In genomic region chr2:37925413-37926132, GRCm38 (mm10) we compare ENCODE assay signal across 8 mouse cellular contexts.
DNase-seq lines count a peak whose midpoint lies in the region; ATAC-seq and TF ChIP-seq lines count a peak whose summit lies in the region.
"Had no signal": no experiment of that assay in that cellular context is flagged by ENCODE, and none has a peak within 500 bp of the region (broad histone marks: within the 10 kb centered on the region; RNA-seq: fewer than 3 reads in every experiment).

No protein-coding gene starts in this region.

- in situ Hi-C loops in CH12.LX (cut with MboI; ENCODE audit: low pct_ligation_motif_present, low pct_unique_long_range_greater_than_20kb, low sequenced_read_pairs), result loop anchor here (10.0 kb wide), 1 partner anchor 449 kb away; no protein-coding TSS in a partner anchor

- intact Hi-C loops in left cerebral cortex, adult 2 months (cut with DNase I), result loop anchor here (2.0 to 5.0 kb wide), 2 partner anchors 451 to 667 kb away; no protein-coding TSS in a partner anchor

- dilution Hi-C loops in CH12.LX (cut with MboI; ENCODE audit: extremely low pct_ligation_motif_present, extremely low pct_unique_long_range_greater_than_20kb, low sequenced_read_pairs), result no loop called here

- H3K27me3 ChIP-seq in CH12.LX (replicated peaks), result no peaks in the 10 kb centered on the region
- no peaks in the 10 kb centered on the region for H3K27me3 ChIP-seq in embryonic facial prominence, embryonic 14.5 days (replicated peaks; ENCODE audit: control insufficient read depth, insufficient read depth, low read length)
- H3K27me3 ChIP-seq: embryonic facial prominence, embryonic 15.5 days had no signal

- H3K4me1 ChIP-seq in CH12.LX (ENCODE audit: control insufficient read depth in 1 of 2, insufficient read depth in 2 of 2), result peaks cover 4 to 28% of the 10 kb centered on the region in 2 experiments
- no peaks in the 10 kb centered on the region; the same call in 1 of the 2 replicates for H3K4me1 ChIP-seq in embryonic facial prominence, embryonic 14.5 days (ENCODE audit: control insufficient read depth, insufficient read depth, low read length)
- H3K4me1 ChIP-seq: embryonic facial prominence, embryonic 15.5 days had no signal

- no peak overlapping the region for H3K9ac ChIP-seq in CH12.LX (ENCODE audit: insufficient read depth, low read depth)
- H3K9ac ChIP-seq in embryonic facial prominence, embryonic 14.5 days (ENCODE audit: low read depth, low read length), result no peak overlapping the region
- H3K9ac ChIP-seq: embryonic facial prominence, embryonic 15.5 days had no signal

- ATAC-seq in embryonic facial prominence, embryonic 14.5 days (ENCODE audit: low read depth), result no peak

- no peak overlapping the region for H3K27ac ChIP-seq in left cerebral cortex, adult 2 months
- H3K27ac ChIP-seq in CH12.LX (ENCODE audit: insufficient read depth, low read depth), result no peak overlapping the region
- no peak overlapping the region for H3K27ac ChIP-seq in embryonic facial prominence, embryonic 14.5 days (replicated peaks; ENCODE audit: low read depth, low read length)
- H3K27ac ChIP-seq: embryonic facial prominence, embryonic 15.5 days had no signal

- no peak overlapping the region for H3K4me2 ChIP-seq in CH12.LX (ENCODE audit: insufficient read depth, low read depth, poor library complexity, severe bottlenecking)
- H3K4me2 ChIP-seq in embryonic facial prominence, embryonic 14.5 days (ENCODE audit: low read depth, low read length), result no peak overlapping the region
- H3K4me2 ChIP-seq: embryonic facial prominence, embryonic 15.5 days had no signal

- no peak for TF ChIP-seq EP300 in CH12.LX (IDR thresholded peaks at IDR 0.05; ENCODE audit: low read length)

- 32% methylated on average over 6 of the region's 6 CpGs for WGBS in embryonic facial prominence, embryonic 14.5 days

- peak in 1 of 2 experiments; percentile 39 for DNase-seq in left cerebral cortex, adult 2 months (ENCODE audit: extremely low spot score in 1 of 2, low spot score in 2 of 2)
- no peak for DNase-seq in left cerebral cortex, adult 11 months (ENCODE audit: low spot score)
- DNase-seq in CH12.LX (ENCODE audit: extremely low read depth), result peak; percentile 34
- peak; percentile 74 for DNase-seq in NIH3T3 (ENCODE audit: low read depth)
- DNase-seq in embryonic facial prominence, embryonic 14.5 days (ENCODE audit: low spot score), result peak; percentile 47
- DNase-seq in kidney, postnatal 25 days, result peak; percentile 57 to 75
- DNase-seq in retina, adult 2 months (ENCODE audit: low read depth, low spot score), result peak; percentile 25

- peak; percentile 94 for TF ChIP-seq CTCF in left cerebral cortex, adult 2 months (IDR thresholded peaks at IDR 0.05)
- TF ChIP-seq CTCF in CH12.LX (conservative IDR thresholded peaks at IDR 0.05 in 1 of 2, IDR thresholded peaks at IDR 0.05 in 1 of 2; ENCODE audit: low read depth in 2 of 2, low read length in 2 of 2), result peak; percentile 29 to 80; a peak in 3 of 4 replicates

- peaks cover 0 to 5% of the 10 kb centered on the region in 2 experiments for H3K36me3 ChIP-seq in CH12.LX (replicated peaks in 1 of 2; ENCODE audit: control insufficient read depth in 1 of 2, insufficient read depth in 1 of 2, low read length in 1 of 2)
- H3K36me3 ChIP-seq in embryonic facial prominence, embryonic 14.5 days (ENCODE audit: control insufficient read depth, insufficient read depth, low read length), result no peaks in the 10 kb centered on the region
- H3K36me3 ChIP-seq: embryonic facial prominence, embryonic 15.5 days had no signal

- no peak overlapping the region for H3K4me3 ChIP-seq in left cerebral cortex, adult 2 months
- H3K4me3 ChIP-seq in CH12.LX (replicated peaks in 1 of 3; ENCODE audit: low read depth in 2 of 3, low read length in 2 of 3, poor library complexity in 1 of 3), result no peak overlapping the region
- no peak overlapping the region for H3K4me3 ChIP-seq in embryonic facial prominence, embryonic 14.5 days (ENCODE audit: low read depth, low read length)
- H3K4me3 ChIP-seq: embryonic facial prominence, embryonic 15.5 days had no signal

- H3K9me3 ChIP-seq in CH12.LX (replicated peaks; ENCODE audit: low read length), result no peaks in the 10 kb centered on the region
- no peaks in the 10 kb centered on the region for H3K9me3 ChIP-seq in embryonic facial prominence, embryonic 14.5 days (ENCODE audit: control insufficient read depth, low read length)
- H3K9me3 ChIP-seq: embryonic facial prominence, embryonic 15.5 days had no signal

- H3K79me2 ChIP-seq in CH12.LX (replicated peaks; ENCODE audit: control insufficient read depth, extremely low read depth, insufficient read depth, poor library complexity, severe bottlenecking), result no peaks in the 10 kb centered on the region

- TF ChIP-seq POLR2A in CH12.LX (IDR thresholded peaks at IDR 0.05; ENCODE audit: low read depth, low read length), result no peak

- peak; percentile 81 for TF ChIP-seq RAD21 in CH12.LX (IDR thresholded peaks at IDR 0.05; ENCODE audit: low read depth, low read length)

TF ChIP-seq in CH12.LX, 34 proteins besides CTCF, POLR2A, EP300 and RAD21:
- TF ChIP-seq SIN3A (IDR thresholded peaks at IDR 0.05; ENCODE audit: low read length), result no peak
- TF ChIP-seq SMC3 (IDR thresholded peaks at IDR 0.05; ENCODE audit: low read depth, low read length), result peak; percentile 55
